In genomic region chr5:36866701-36867250, GRCm38 (mm10) we compare ENCODE assay signal across 16 mouse cellular contexts. TPM values are rescaled to one million over a fixed set of nuclear protein-coding genes. Genes with fewer than 3 reads are reported as not detected.
DNase-seq lines count a peak whose midpoint lies in the region; ATAC-seq and TF ChIP-seq lines count a peak whose summit lies in the region.
"Had no signal": no experiment of that assay in that cellular context is flagged by ENCODE, and none has a peak within 500 bp of the region (broad histone marks: within the 10 kb centered on the region; RNA-seq: fewer than 3 reads in every experiment).

No protein-coding gene starts in this region.

- no peak overlapping the region for H3K27ac ChIP-seq in hindbrain, embryonic 15.5 days (replicated peaks)
- H3K27ac ChIP-seq in hindbrain, embryonic 10.5 days = no peak overlapping the region
- H3K27ac ChIP-seq in cerebellum, adult 2 months (ENCODE audit: insufficient read depth, low read length) = peak overlapping the region; percentile 90
- H3K27ac ChIP-seq: liver, embryonic 14.5 days; lung, embryonic 15.5 days; macrophage had no signal

- no peak for DNase-seq in hindbrain, embryonic 10.5 days (ENCODE audit: low spot score)
- peak; percentile 36 to 37 for DNase-seq in cerebellum, adult 2 months
- DNase-seq in cerebellum, adult 8-10 months = peak; percentile 35
- DNase-seq in frontal cortex, postnatal 36 days (ENCODE audit: low spot score in 2 of 2) = no peak
- DNase-seq in yolk sac, embryonic 10.5 days (ENCODE audit: low spot score) = no peak
- DNase-seq: adrenal gland, adult 8-10 months; kidney, adult 11 months; thymus, postnatal 14 days had no signal

- 64% methylated on average over 7 of the region's 7 CpGs for WGBS in hindbrain, embryonic 15.5 days
- 71% methylated on average over 7 of the region's 7 CpGs for WGBS in hindbrain, embryonic 10.5 days
- 24% methylated on average over 7 of the region's 7 CpGs for WGBS in cerebellum, adult 2 months

- no peak for TF ChIP-seq POLR2A in cerebellum, adult 2 months (IDR thresholded peaks at IDR 0.05; ENCODE audit: borderline replicate concordance, insufficient read depth, low read length)

- no peak for TF ChIP-seq CTCF in cerebellum, adult 2 months (IDR thresholded peaks at IDR 0.05; ENCODE audit: borderline replicate concordance, insufficient read depth, low read depth, low read length)

- H3K4me2 ChIP-seq in hindbrain, embryonic 15.5 days = peak overlapping the region; percentile 72
- H3K4me2 ChIP-seq: lung, embryonic 15.5 days had no signal

- no peaks in the 10 kb centered on the region for H3K36me3 ChIP-seq in hindbrain, embryonic 15.5 days
- H3K36me3 ChIP-seq in hindbrain, embryonic 10.5 days = no peaks in the 10 kb centered on the region
- H3K36me3 ChIP-seq: lung, embryonic 15.5 days had no signal

- H3K4me1 ChIP-seq in hindbrain, embryonic 15.5 days (replicated peaks) = peaks cover 24% of the 10 kb centered on the region
- peaks cover 23% of the 10 kb centered on the region for H3K4me1 ChIP-seq in hindbrain, embryonic 10.5 days (replicated peaks)
- peaks cover 16% of the 10 kb centered on the region for H3K4me1 ChIP-seq in cerebellum, adult 2 months (ENCODE audit: control insufficient read depth, insufficient read depth, low read length)

- ATAC-seq in hindbrain, embryonic 15.5 days (ENCODE audit: low FRiP score, low read depth) = no peak
- 0 out of 2 replicates have a peak, but pooled peaks have one; percentile 8 for ATAC-seq in erythroblast, adult 5-6 weeks (replicated peaks; ENCODE audit: low FRiP score, poor library complexity, severe bottlenecking)
- ATAC-seq: forebrain, embryonic 14.5 days had no signal

- H3K27me3 ChIP-seq in hindbrain, embryonic 15.5 days = peaks cover 28% of the 10 kb centered on the region
- H3K27me3 ChIP-seq in hindbrain, embryonic 10.5 days (ENCODE audit: insufficient read depth, poor library complexity, severe bottlenecking) = peaks cover 85% of the 10 kb centered on the region
- H3K27me3 ChIP-seq in cerebellum, adult 2 months (ENCODE audit: control insufficient read depth, insufficient read depth, low read length) = no peaks in the 10 kb centered on the region

- H3K9me3 ChIP-seq in hindbrain, embryonic 15.5 days = no peaks in the 10 kb centered on the region
- H3K9me3 ChIP-seq in hindbrain, embryonic 10.5 days = peaks cover 5% of the 10 kb centered on the region; the same call in 1 of the 2 replicates
- H3K9me3 ChIP-seq: lung, embryonic 15.5 days had no signal

- peak overlapping the region; percentile 67; the same call in 1 of the 2 replicates for H3K4me3 ChIP-seq in hindbrain, embryonic 15.5 days
- no peak overlapping the region for H3K4me3 ChIP-seq in hindbrain, embryonic 10.5 days
- H3K4me3 ChIP-seq in cerebellum, adult 2 months (replicated peaks; ENCODE audit: insufficient read depth, low read depth, low read length) = peak overlapping the region; percentile 79
- H3K4me3 ChIP-seq: erythroblast, embryonic 14.5 days; lung, embryonic 15.5 days had no signal

- no peak overlapping the region for H3K9ac ChIP-seq in hindbrain, embryonic 15.5 days
- H3K9ac ChIP-seq: liver, embryonic 14.5 days; lung, embryonic 15.5 days had no signal

RNA-seq across cellular contexts. Expression of gene Ppp2r2c, which starts 1.5 kb away (rescaled TPM):
- polyA plus RNA-seq in hindbrain, embryonic 15.5 days (2015; fragmentation: Nextera tagmentation; extraction: Ambion mirVana) = 63.0 and 72.5 TPM in 2 replicates
- polyA plus RNA-seq in hindbrain, embryonic 10.5 days (2016; fragmentation: Nextera tagmentation; extraction: Ambion mirVana) = 1.1 and 1.6 TPM in 2 replicates
- 259 and 273 TPM in 2 replicates for polyA plus RNA-seq in cerebellum, adult 2 months (2012; rRNA removed)
- not detected in 2 replicates for total RNA-seq in erythroblast, adult 5-6 weeks (2015; ENCODE audit: low replicate concordance)
- total RNA-seq in erythroblast, adult 5-6 weeks (2017; ENCODE audit: low replicate concordance) = 0.26 TPM in 1 of 2 replicates, not detected in the other
- polyA plus RNA-seq: erythroblast, embryonic 14.5 days; kidney, embryonic 16.5 days; liver, embryonic 14.5 days; macrophage had no signal

RNA-seq across cellular contexts. Expression of gene Man2b2, which starts 36.3 kb away (rescaled TPM):
- 12.8 and 13.4 TPM in 2 replicates for polyA plus RNA-seq in hindbrain, embryonic 15.5 days (2015; fragmentation: Nextera tagmentation; extraction: Ambion mirVana)
- polyA plus RNA-seq in hindbrain, embryonic 10.5 days (2016; fragmentation: Nextera tagmentation; extraction: Ambion mirVana) = 16.6 and 17.7 TPM in 2 replicates
- polyA plus RNA-seq in cerebellum, adult 2 months (2012; rRNA removed) = 29.2 and 30.1 TPM in 2 replicates
- total RNA-seq in erythroblast, adult 5-6 weeks (2015; ENCODE audit: low replicate concordance) = 5.2 and 12.3 TPM in 2 replicates
- total RNA-seq in erythroblast, adult 5-6 weeks (2017; ENCODE audit: low replicate concordance) = 3.1 and 3.7 TPM in 2 replicates

Comparison
In these comparisons a context has a peak if more than half of its experiments do, and no peak if none do; other contexts are left out.
1. RNA of gene Ppp2r2c, which starts 1.5 kb away (polyA plus RNA-seq): 259 to 273 TPM in cerebellum, adult 2 months and 63.0 to 72.5 TPM in hindbrain, embryonic 15.5 days; 1.1 to 1.6 TPM in hindbrain, embryonic 10.5 days; every median in the first group is over 10 times any median in the second.
2. DNase-seq: peak in cerebellum, adult 2 months (2 of 2) and cerebellum, adult 8-10 months (single experiment); none in hindbrain, embryonic 10.5 days (single experiment), frontal cortex, postnatal 36 days (0 of 2) and yolk sac, embryonic 10.5 days (single experiment).